8 mouse cellular contexts compared by ENCODE assay signal in the genomic region with DNA sequence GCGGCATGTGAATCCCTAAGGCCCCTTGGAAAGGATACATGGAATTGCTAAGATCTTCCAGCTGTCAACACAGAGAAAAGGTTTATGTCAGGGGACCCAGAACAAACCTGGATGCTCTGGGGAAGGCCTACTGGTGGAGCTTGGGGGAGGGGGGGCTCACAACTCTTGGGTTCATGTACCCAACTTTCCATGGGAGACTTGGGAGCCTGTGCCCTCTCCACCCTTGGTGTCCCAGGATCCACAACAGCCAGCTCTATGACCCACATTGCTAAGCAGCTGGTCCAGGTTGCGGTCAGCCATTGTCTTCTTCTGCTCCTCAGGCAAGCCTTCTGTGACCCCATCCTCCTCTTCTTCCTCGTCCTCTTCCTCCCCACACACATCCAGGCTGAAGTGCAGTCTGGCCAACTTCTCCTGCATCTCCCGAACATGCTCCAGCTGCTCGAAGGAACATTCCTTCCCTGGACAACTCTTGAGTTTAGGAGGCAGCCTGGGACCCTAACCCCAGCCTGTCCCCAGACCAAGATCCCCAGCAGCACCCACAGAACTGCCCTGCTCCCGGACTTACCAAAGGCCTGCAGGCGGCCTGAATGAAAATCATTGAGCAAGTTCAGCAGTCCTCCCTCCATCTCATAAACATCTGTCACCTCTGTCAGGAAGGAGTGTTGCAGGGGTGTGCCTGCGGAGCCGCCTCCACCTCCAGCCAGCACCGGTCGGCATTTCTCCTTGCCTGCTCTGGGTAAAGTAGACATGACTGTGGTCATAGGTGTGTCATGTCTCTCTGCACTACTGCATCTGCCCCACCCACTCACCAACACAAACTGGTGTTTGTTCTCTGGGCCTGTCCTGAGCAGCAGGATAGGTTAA. TPM values are rescaled to one million over a fixed set of nuclear protein-coding genes. Genes with fewer than 3 reads are reported as not detected.
DNase-seq lines count a peak whose midpoint lies in the region; TF ChIP-seq lines count a peak whose summit lies in the region.

No protein-coding gene starts in this region.

- TF ChIP-seq CTCF in left cerebral cortex, adult 2 months (IDR thresholded peaks at IDR 0.05), result no peak
- no peak for TF ChIP-seq CTCF in CH12.LX (conservative IDR thresholded peaks at IDR 0.05 in 1 of 2, IDR thresholded peaks at IDR 0.05 in 1 of 2; ENCODE audit: low read depth in 2 of 2, low read length in 2 of 2)

- DNase-seq in heart, embryonic 10.5 days (ENCODE audit: low spot score), result no peak
- DNase-seq in heart, adult 11 months, result no peak
- no peak for DNase-seq in left cerebral cortex, adult 2 months (ENCODE audit: extremely low spot score in 1 of 2, low spot score in 2 of 2)
- no peak for DNase-seq in left cerebral cortex, postnatal 4 days
- DNase-seq in CH12.LX (ENCODE audit: extremely low read depth), result no peak
- peak; percentile 54 for DNase-seq in induced T-regulatory cell, adult 2 months (ENCODE audit: low read depth)
- no peak for DNase-seq in frontal cortex, adult 2 months (ENCODE audit: extremely low spot score in 1 of 2, low spot score in 1 of 2)
- no peak for DNase-seq in thymus, postnatal 0 days (ENCODE audit: low spot score)

- dilution Hi-C loops in CH12.LX (cut with MboI; ENCODE audit: extremely low pct_ligation_motif_present, extremely low pct_unique_long_range_greater_than_20kb, low sequenced_read_pairs), result no loop called here

- WGBS in heart, embryonic 10.5 days, result 83% methylated on average over 11 of the region's 11 CpGs

- H3K9ac ChIP-seq in CH12.LX (ENCODE audit: insufficient read depth, low read depth), result peak overlapping the region; percentile 57

- no peaks in the 10 kb centered on the region for H3K79me2 ChIP-seq in CH12.LX (replicated peaks; ENCODE audit: control insufficient read depth, extremely low read depth, insufficient read depth, poor library complexity, severe bottlenecking)

- no peak for TF ChIP-seq RAD21 in CH12.LX (IDR thresholded peaks at IDR 0.05; ENCODE audit: low read depth, low read length)

- peaks cover 42% of the 10 kb centered on the region for H3K4me1 ChIP-seq in heart, embryonic 10.5 days
- H3K4me1 ChIP-seq in CH12.LX (ENCODE audit: control insufficient read depth in 1 of 2, insufficient read depth in 2 of 2), result peaks cover 11 to 65% of the 10 kb centered on the region in 2 experiments

- H3K9me3 ChIP-seq in heart, embryonic 10.5 days, result no peaks in the 10 kb centered on the region
- H3K9me3 ChIP-seq in CH12.LX (replicated peaks; ENCODE audit: low read length), result no peaks in the 10 kb centered on the region

- peaks cover 26% of the 10 kb centered on the region for H3K36me3 ChIP-seq in heart, embryonic 10.5 days
- H3K36me3 ChIP-seq in CH12.LX (replicated peaks in 1 of 2; ENCODE audit: control insufficient read depth in 1 of 2, insufficient read depth in 1 of 2, low read length in 1 of 2), result peaks cover 21 to 38% of the 10 kb centered on the region in 2 experiments

- H3K27ac ChIP-seq in heart, embryonic 10.5 days, result 0 out of 2 replicates have a peak overlapping the region, but pooled peaks have one; percentile 18
- H3K27ac ChIP-seq in left cerebral cortex, adult 2 months, result peak overlapping the region; percentile 30
- H3K27ac ChIP-seq in CH12.LX (ENCODE audit: insufficient read depth, low read depth), result peak overlapping the region; percentile 74

- H3K27me3 ChIP-seq in heart, embryonic 10.5 days (ENCODE audit: insufficient read depth, poor library complexity, severe bottlenecking), result no peaks in the 10 kb centered on the region
- no peaks in the 10 kb centered on the region for H3K27me3 ChIP-seq in CH12.LX (replicated peaks)

- H3K4me2 ChIP-seq in CH12.LX (ENCODE audit: insufficient read depth, low read depth, poor library complexity, severe bottlenecking), result peak overlapping the region; percentile 52

- no peak overlapping the region for H3K4me3 ChIP-seq in heart, embryonic 10.5 days
- H3K4me3 ChIP-seq in left cerebral cortex, adult 2 months, result no peak overlapping the region; the same call in none of the 2 replicates
- H3K4me3 ChIP-seq in CH12.LX (replicated peaks in 1 of 3; ENCODE audit: low read depth in 2 of 3, low read length in 2 of 3, poor library complexity in 1 of 3), result peak overlapping the region; percentile 47 to 53 (median 49)

- in situ Hi-C loops in CH12.LX (cut with MboI; ENCODE audit: low pct_ligation_motif_present, low pct_unique_long_range_greater_than_20kb, low sequenced_read_pairs), result loop anchor here (25.0 kb wide), 1 partner anchor 258 kb away; no protein-coding TSS in a partner anchor

- intact Hi-C loops in left cerebral cortex, adult 2 months (cut with DNase I), result no loop called here
- intact Hi-C loops in left cerebral cortex, postnatal 4 days (cut with DNase I), result no loop called here

- TF ChIP-seq POLR2A in CH12.LX (IDR thresholded peaks at IDR 0.05; ENCODE audit: low read depth, low read length), result no peak

- no peak for TF ChIP-seq EP300 in CH12.LX (IDR thresholded peaks at IDR 0.05; ENCODE audit: low read length)

TF ChIP-seq in CH12.LX, 34 proteins besides CTCF, POLR2A, EP300 and RAD21 (continues in another document):
- TF ChIP-seq MYC (IDR thresholded peaks at IDR 0.05; ENCODE audit: low read depth, low read length), result no peak
- TF ChIP-seq ELF1 (IDR thresholded peaks at IDR 0.05; ENCODE audit: low read depth, low read length), result no peak
- no peak for TF ChIP-seq ZC3H11A (IDR thresholded peaks at IDR 0.05; ENCODE audit: low read depth, low read length)
- no peak for TF ChIP-seq MAX (IDR thresholded peaks at IDR 0.05; ENCODE audit: low read length)
- TF ChIP-seq PAX5 (IDR thresholded peaks at IDR 0.05; ENCODE audit: low read length), result no peak
- TF ChIP-seq MEF2A (IDR thresholded peaks at IDR 0.05; ENCODE audit: borderline replicate concordance, low read depth, low read length), result no peak
- no peak for TF ChIP-seq RCOR1 (conservative IDR thresholded peaks at IDR 0.05; ENCODE audit: low read depth, low read length)
- TF ChIP-seq MAZ (IDR thresholded peaks at IDR 0.05; ENCODE audit: low read depth, low read length), result no peak
- TF ChIP-seq NELFE (IDR thresholded peaks at IDR 0.05; ENCODE audit: low read depth, low read length), result no peak; the same call in 1 of the 2 replicates
- TF ChIP-seq KAT2A (IDR thresholded peaks at IDR 0.05; ENCODE audit: insufficient replicate concordance, low read length), result no peak
- TF ChIP-seq ZMIZ1 (IDR thresholded peaks at IDR 0.05; ENCODE audit: low read depth, low read length), result no peak
- no peak for TF ChIP-seq UBTF (IDR thresholded peaks at IDR 0.05; ENCODE audit: low read depth, low read length)
- TF ChIP-seq BHLHE40 (IDR thresholded peaks at IDR 0.05; ENCODE audit: low read depth, low read length), result no peak
- no peak for TF ChIP-seq SMC3 (IDR thresholded peaks at IDR 0.05; ENCODE audit: low read depth, low read length)
- no peak for TF ChIP-seq CHD1 (IDR thresholded peaks at IDR 0.05; ENCODE audit: low read depth, low read length)

RNA-seq across cellular contexts. Expression of gene Iqcc, which starts 1.8 kb away (rescaled TPM):
- 24.0 and 29.4 TPM in 2 replicates for polyA plus RNA-seq in heart, embryonic 10.5 days (2016; fragmentation: Nextera tagmentation; extraction: Ambion mirVana)
- total RNA-seq in left cerebral cortex, adult 2 months (2021), result 10 to 100 TPM; 30.1 to 34.8 TPM
- total RNA-seq in left cerebral cortex, postnatal 4 days (2021), result 10 to 100 TPM; 26.1 to 28.8 TPM
- total RNA-seq in CH12.LX (2012; rRNA removed) (24.3 and 27.0 TPM in 2 replicates), CH12.LX (2014; rRNA removed) (15.9 and 18.4 TPM in 2 replicates)
- polyA plus RNA-seq in CH12.LX (2012; ENCODE audit: insufficient read length, low read depth), result 13.5 and 14.1 TPM in 2 replicates
- polyA plus RNA-seq in frontal cortex, adult 2 months (2012; rRNA removed), result 32.0 and 34.9 TPM in 2 replicates
- 39.5 and 40.6 TPM in 2 replicates for polyA plus RNA-seq in thymus, postnatal 0 days (2015; fragmentation: Nextera tagmentation; extraction: Ambion mirVana)

RNA-seq across cellular contexts. Expression of gene Ccdc28b, which starts 3.1 kb away (rescaled TPM):
- 37.1 and 43.0 TPM in 2 replicates for polyA plus RNA-seq in heart, embryonic 10.5 days (2016; fragmentation: Nextera tagmentation; extraction: Ambion mirVana)
- 10 to 100 TPM; 50.9 to 67.0 TPM for total RNA-seq in left cerebral cortex, adult 2 months (2021)
- total RNA-seq in left cerebral cortex, postnatal 4 days (2021), result 100 to 1,000 TPM; 125 to 131 TPM
- total RNA-seq in CH12.LX (2012; rRNA removed) (24.0 and 24.2 TPM in 2 replicates), CH12.LX (2014; rRNA removed) (27.3 and 35.5 TPM in 2 replicates)
- 26.6 and 28.0 TPM in 2 replicates for polyA plus RNA-seq in CH12.LX (2012; ENCODE audit: insufficient read length, low read depth)
- polyA plus RNA-seq in frontal cortex, adult 2 months (2012; rRNA removed), result 105 and 107 TPM in 2 replicates
- polyA plus RNA-seq in thymus, postnatal 0 days (2015; fragmentation: Nextera tagmentation; extraction: Ambion mirVana), result 81.7 and 87.2 TPM in 2 replicates

RNA-seq across cellular contexts. Expression of gene Dcdc2b, which starts 6.6 kb away (rescaled TPM):
- polyA plus RNA-seq in heart, embryonic 10.5 days (2016; fragmentation: Nextera tagmentation; extraction: Ambion mirVana), result 1.1 and 1.7 TPM in 2 replicates
- 1 to 10 TPM; 5.7 to 6.2 TPM for total RNA-seq in left cerebral cortex, adult 2 months (2021)
- total RNA-seq in left cerebral cortex, postnatal 4 days (2021), result 1 to 10 TPM; 3.4 to 4.0 TPM
- total RNA-seq in CH12.LX (2012; rRNA removed), result 0.59 and 1.6 TPM in 2 replicates
- total RNA-seq in CH12.LX (2014; rRNA removed), result not detected in 2 replicates
- 0.66 and 1.1 TPM in 2 replicates for polyA plus RNA-seq in CH12.LX (2012; ENCODE audit: insufficient read length, low read depth)
- 11.6 and 13.7 TPM in 2 replicates for polyA plus RNA-seq in frontal cortex, adult 2 months (2012; rRNA removed)
- 3.0 and 3.3 TPM in 2 replicates for polyA plus RNA-seq in thymus, postnatal 0 days (2015; fragmentation: Nextera tagmentation; extraction: Ambion mirVana)

RNA-seq across cellular contexts. Expression of gene Tmem234, which starts 20.2 kb away (rescaled TPM):
- 184 and 200 TPM in 2 replicates for polyA plus RNA-seq in heart, embryonic 10.5 days (2016; fragmentation: Nextera tagmentation; extraction: Ambion mirVana)
- total RNA-seq in left cerebral cortex, adult 2 months (2021), result 10 to 100 TPM; 89.3 to 94.8 TPM
- total RNA-seq in left cerebral cortex, postnatal 4 days (2021), result 100 to 1,000 TPM in 1 of 2 experiments, 10 to 100 TPM in 1; 99.9 to 102 TPM
- total RNA-seq in CH12.LX (2012; rRNA removed), result 111 and 121 TPM in 2 replicates
- total RNA-seq in CH12.LX (2014; rRNA removed), result 97.6 and 104 TPM in 2 replicates
- polyA plus RNA-seq in CH12.LX (2012; ENCODE audit: insufficient read length, low read depth), result 112 and 113 TPM in 2 replicates
- 139 and 143 TPM in 2 replicates for polyA plus RNA-seq in frontal cortex, adult 2 months (2012; rRNA removed)
- polyA plus RNA-seq in thymus, postnatal 0 days (2015; fragmentation: Nextera tagmentation; extraction: Ambion mirVana), result 190 and 230 TPM in 2 replicates

RNA-seq across cellular contexts. Expression of gene Eif3i, which starts 20.2 kb away (rescaled TPM):
- polyA plus RNA-seq in heart, embryonic 10.5 days (2016; fragmentation: Nextera tagmentation; extraction: Ambion mirVana), result 212 and 236 TPM in 2 replicates
- 100 to 1,000 TPM; 124 to 129 TPM for total RNA-seq in left cerebral cortex, adult 2 months (2021)
- total RNA-seq in left cerebral cortex, postnatal 4 days (2021), result 100 to 1,000 TPM; 137 to 143 TPM
- total RNA-seq in CH12.LX (2012; rRNA removed) (667 and 673 TPM in 2 replicates), CH12.LX (2014; rRNA removed) (702 and 753 TPM in 2 replicates)
- 418 and 446 TPM in 2 replicates for polyA plus RNA-seq in CH12.LX (2012; ENCODE audit: insufficient read length, low read depth)
- polyA plus RNA-seq in frontal cortex, adult 2 months (2012; rRNA removed), result 215 and 219 TPM in 2 replicates
- 325 and 333 TPM in 2 replicates for polyA plus RNA-seq in thymus, postnatal 0 days (2015; fragmentation: Nextera tagmentation; extraction: Ambion mirVana)

Comparison
In these comparisons a context has a peak if more than half of its experiments do, and no peak if none do; other contexts are left out.
1. H3K27ac ChIP-seq: peak in every context shown above with its lines; median percentile 74 in CH12.LX; 30 in left cerebral cortex, adult 2 months; 18 in heart, embryonic 10.5 days.
2. H3K4me3 ChIP-seq: peak in CH12.LX (3 of 3); none in heart, embryonic 10.5 days (single experiment) and left cerebral cortex, adult 2 months (single experiment).